Mouse (Mus musculus) layer of hippocampus, adult 9-10 months (tissue): ENCODE measurements around the gene Ypel1.

Source experiments
- DNase-seq: peaks from one replicate; pipeline ENCODE4 v3.0.0; 2022; ENCODE audit warnings: low spot score

The Ypel1 gene

GRCm38 (mm10) chr16:17086669-17087193, 17.2 kb downstream of the Ypel1 start:
- DNase-seq, result no peak

GRCm38 (mm10) chr16:17088346-17088745, 18.9 kb downstream of the Ypel1 start:
- DNase-seq, result no peak

GRCm38 (mm10) chr16:17096938-17097337, 27.4 kb downstream of the Ypel1 start:
- no peak for DNase-seq

- no peak for DNase-seq
These were observed 33.2 kb downstream of the Ypel1 start for GRCm38 (mm10) chr16:17102630-17103220.

- DNase-seq, result no peak
These were observed 35.1 kb downstream of the Ypel1 start for GRCm38 (mm10) chr16:17104600-17104999.

GRCm38 (mm10) chr16:17110771-17111743, 41.6 kb downstream of the Ypel1 start, which contains the start of gene Ppil2:
Gene Ppil2, minus strand, starts transcription at chr16:17111257.
- no peak for DNase-seq

GRCm38 (mm10) chr16:17117309-17117799, 47.9 kb downstream of the Ypel1 start:
- DNase-seq, result no peak

- no peak for DNase-seq
These were observed 52.1 kb downstream of the Ypel1 start for GRCm38 (mm10) chr16:17121569-17121968.

- no peak for DNase-seq
These were observed 54.8 kb downstream of the Ypel1 start for GRCm38 (mm10) chr16:17124119-17124870.

- no peak for DNase-seq
These were observed 55.5 kb downstream of the Ypel1 start, which contains the start of gene 2610318N02Rik for GRCm38 (mm10) chr16:17124871-17125520. Gene 2610318N02Rik, minus strand, starts transcription at chr16:17125167.

GRCm38 (mm10) chr16:17127292-17127691, 57.8 kb downstream of the Ypel1 start:
- DNase-seq, result no peak

GRCm38 (mm10) chr16:17131191-17132088, 61.9 kb downstream of the Ypel1 start:
- no peak for DNase-seq

- peak; percentile 97 for DNase-seq
These were observed 62.8 kb downstream of the Ypel1 start, which contains the start of gene Sdf2l1 for GRCm38 (mm10) chr16:17132089-17132905. Gene Sdf2l1, minus strand, starts transcription at chr16:17132383.

- no peak for DNase-seq
These were observed 63.4 kb downstream of the Ypel1 start for GRCm38 (mm10) chr16:17132906-17133200.
